Mouse (Mus musculus) liver, embryonic 13.5 days (tissue): ENCODE results near the gene Slc39a3. TPM values are rescaled to one million over a fixed set of nuclear protein-coding genes. Genes with fewer than 3 reads are reported as not detected.

ENCODE experiments used
- polyA plus RNA-seq: library from polyadenylated mRNA; unstranded; fragments of >200 nt; fragmentation: Nextera tagmentation; extraction: Ambion mirVana; gene quantifications from 2 replicates; pipeline ENCODE4 v1.2.1, GENCODE M21; 2015

The Slc39a3 gene
- polyA plus RNA-seq, 1 experiment from 2014 or later = 5.7 TPM

Other genes starting within 250 kb of the Slc39a3 start
- 35.7 and 48.5 TPM in 2 replicates for gene Sf3a2, start 239.2 kb downstream of the Slc39a3 start, polyA plus RNA-seq
- gene Plekhj1, start 238.8 kb downstream of the Slc39a3 start, polyA plus RNA-seq = 97.5 and 105 TPM in 2 replicates
- not detected in 2 replicates for gene Amh, start 232.2 kb downstream of the Slc39a3 start, polyA plus RNA-seq
- gene Jsrp1, start 223.9 kb downstream of the Slc39a3 start, polyA plus RNA-seq = 0.20 and 0.38 TPM in 2 replicates
- gene Oaz1, start 210.8 kb downstream of the Slc39a3 start, polyA plus RNA-seq = 1,324 and 1,529 TPM in 2 replicates
- gene Lingo3, start 193.4 kb downstream of the Slc39a3 start, polyA plus RNA-seq = not detected in 2 replicates
- gene Lsm7, start 182.2 kb downstream of the Slc39a3 start, polyA plus RNA-seq = 192 and 208 TPM in 2 replicates
- gene Sppl2b, start 182.2 kb downstream of the Slc39a3 start, polyA plus RNA-seq = 56.8 and 58.9 TPM in 2 replicates
- gene Tmprss9, start 165.6 kb downstream of the Slc39a3 start, polyA plus RNA-seq = 0.05 TPM in 1 of 2 replicates, not detected in the other
- 249 and 266 TPM in 2 replicates for gene Timm13, start 136.5 kb downstream of the Slc39a3 start, polyA plus RNA-seq
- 14.0 and 15.4 TPM in 2 replicates for gene Lmnb2, start 119.2 kb downstream of the Slc39a3 start, polyA plus RNA-seq
- gene Gadd45b, start 107.4 kb downstream of the Slc39a3 start, polyA plus RNA-seq = 1.6 and 1.8 TPM in 2 replicates
- gene Gng7, start 22.5 kb downstream of the Slc39a3 start, polyA plus RNA-seq = 0.44 and 0.46 TPM in 2 replicates
- 0.06 TPM in 1 of 2 replicates, not detected in the other for gene Diras1, start 11.8 kb downstream of the Slc39a3 start, polyA plus RNA-seq
- gene Sgta, start 22.8 kb upstream of the Slc39a3 start, polyA plus RNA-seq = 69.1 and 71.6 TPM in 2 replicates
- gene Thop1, start 32.6 kb upstream of the Slc39a3 start, polyA plus RNA-seq = 35.1 and 38.2 TPM in 2 replicates
- gene Creb3l3, start 61.4 kb upstream of the Slc39a3 start, polyA plus RNA-seq = 22.3 and 22.5 TPM in 2 replicates
- 127 and 130 TPM in 2 replicates for gene Map2k2, start 68.5 kb upstream of the Slc39a3 start, polyA plus RNA-seq
- 49.1 and 49.6 TPM in 2 replicates for gene Zbtb7a, start 97.8 kb upstream of the Slc39a3 start, polyA plus RNA-seq
- gene Pias4, start 130.5 kb upstream of the Slc39a3 start, polyA plus RNA-seq = 23.5 and 23.8 TPM in 2 replicates
- 369 and 384 TPM in 2 replicates for gene Eef2, start 139.2 kb upstream of the Slc39a3 start, polyA plus RNA-seq
- gene Dapk3, start 145.6 kb upstream of the Slc39a3 start, polyA plus RNA-seq = 19.3 and 20.9 TPM in 2 replicates
- 0.08 TPM in 1 of 2 replicates, not detected in the other for gene 4930442H23Rik, start 146.4 kb upstream of the Slc39a3 start, polyA plus RNA-seq
- gene Nmrk2, start 164.6 kb upstream of the Slc39a3 start, polyA plus RNA-seq = not detected in 2 replicates
- gene Atcay, start 193.4 kb upstream of the Slc39a3 start, polyA plus RNA-seq = 0.05 and 0.08 TPM in 2 replicates
- gene Zfr2, start 195.7 kb upstream of the Slc39a3 start, polyA plus RNA-seq = 0.28 and 0.43 TPM in 2 replicates
- 1.2 and 1.8 TPM in 2 replicates for gene Matk, start 215.5 kb upstream of the Slc39a3 start, polyA plus RNA-seq
- gene Mrpl54, start 229.5 kb upstream of the Slc39a3 start, polyA plus RNA-seq = 130 and 134 TPM in 2 replicates
- 24.5 and 26.7 TPM in 2 replicates for gene Apba3, start 229.5 kb upstream of the Slc39a3 start, polyA plus RNA-seq